Mouse (Mus musculus): ENCODE results near the gene AC170998.1. TPM values are rescaled to one million over a fixed set of nuclear protein-coding genes. Genes with fewer than 3 reads are reported as not detected.
"Not testable (repeated sequence)": the region's sequence is repeated elsewhere in the genome, so short reads cannot be mapped to it uniquely, and the experiment has no call there.

Gene AC170998.1
- polyA plus RNA-seq, 1 experiment from 2014 or later: 1.7 TPM

GRCm38 (mm10) chr17:28769121-28769874 lies 43.4 kb downstream of the AC170998.1 start, which contains the start of gene Mapk13:
Gene Mapk13 (plus strand): TSS chr17:28769297.
- peak within 1 kb of the TSS; percentile 47 for H3K9ac ChIP-seq
- 2% methylated on average over 56 of the region's 58 CpGs for WGBS
- no peak within 1 kb of the TSS for H3K27ac ChIP-seq (replicated peaks)
- H3K4me3 ChIP-seq: peak within 1 kb of the TSS; percentile 30
- H3K4me1 ChIP-seq (replicated peaks): peaks cover 18% of the 10 kb centered on the region
- peak within 1 kb of the TSS; percentile 61 for H3K4me2 ChIP-seq
- H3K36me3 ChIP-seq: no peaks in the 10 kb centered on the region
- no peak for ATAC-seq (ENCODE audit: low read depth)
- no peaks in the 10 kb centered on the region for H3K9me3 ChIP-seq
- peaks cover 46% of the 10 kb centered on the region for H3K27me3 ChIP-seq

GRCm38 (mm10) chr17:28769875-28770421 lies 44.1 kb downstream of the AC170998.1 start:
- WGBS: 7% methylated on average over 22 of the region's 24 CpGs
- Histone ChIP-seq H3K9ac (peak overlapping the region; percentile 34; the same call in 1 of the 2 replicates), H3K27me3 (peaks cover 46% of the 10 kb centered on the region)

GRCm38 (mm10) chr17:28771289-28771688 lies 45.4 kb downstream of the AC170998.1 start:
- peaks cover 46% of the 10 kb centered on the region for H3K27me3 ChIP-seq
- 88% methylated on average over 5 of the region's 5 CpGs for WGBS
- no peaks in the 10 kb centered on the region for H3K9me3 ChIP-seq
- no peak overlapping the region for H3K9ac ChIP-seq
- no peak for ATAC-seq (ENCODE audit: low read depth)
- no peak overlapping the region for H3K4me3 ChIP-seq
- H3K4me2 ChIP-seq: no peak overlapping the region
- peaks cover 18% of the 10 kb centered on the region for H3K4me1 ChIP-seq (replicated peaks)
- no peaks in the 10 kb centered on the region for H3K36me3 ChIP-seq
- no peak overlapping the region for H3K27ac ChIP-seq (replicated peaks)

More at GRCm38 (mm10) chr17:28769875-28770421, 44.1 kb downstream of the AC170998.1 start:
- no peak; the same call in 1 of the 2 replicates for ATAC-seq (ENCODE audit: low read depth)
- Histone ChIP-seq H3K36me3 (no peaks in the 10 kb centered on the region), H3K9me3 (no peaks in the 10 kb centered on the region), H3K27ac (replicated peaks) (no peak overlapping the region), H3K4me2 (peak overlapping the region; percentile 61), H3K4me3 (peak overlapping the region; percentile 30), H3K4me1 (replicated peaks) (peaks cover 18% of the 10 kb centered on the region)

- Histone ChIP-seq H3K4me1 (replicated peaks) (peaks cover 12% of the 10 kb centered on the region), H3K27me3 (peaks cover 29% of the 10 kb centered on the region)
- not testable (repeated sequence) for H3K9me3 ChIP-seq; H3K9ac ChIP-seq; H3K27ac ChIP-seq (replicated peaks); H3K4me2 ChIP-seq; H3K36me3 ChIP-seq; ATAC-seq (ENCODE audit: low read depth); H3K4me3 ChIP-seq
- WGBS: 93% methylated on average over 9 of the region's 9 CpGs
Observed at GRCm38 (mm10) chr17:28774303-28774702, 48.4 kb downstream of the AC170998.1 start.

DNA sequence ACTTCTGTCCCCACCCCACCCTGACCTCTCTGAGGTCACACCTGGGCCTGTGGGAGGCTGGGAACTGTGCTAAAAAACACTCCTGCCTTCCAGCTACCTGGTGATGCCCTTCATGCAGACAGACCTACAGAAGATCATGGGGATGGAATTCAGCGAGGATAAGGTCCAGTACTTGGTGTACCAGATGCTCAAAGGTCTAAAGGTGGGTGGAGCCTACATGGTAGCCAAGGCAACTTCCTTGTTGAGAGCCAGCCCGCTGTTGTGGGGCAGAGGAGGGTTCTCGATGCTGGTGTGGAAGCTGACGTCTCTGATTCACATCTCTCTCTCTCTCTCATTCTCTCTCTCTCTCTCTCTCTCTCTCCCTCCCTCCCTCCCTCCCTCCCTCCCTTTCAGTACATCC lies 49.3 kb downstream of the AC170998.1 start:
- H3K27ac ChIP-seq (replicated peaks): no peak overlapping the region
- 75% methylated on average over 4 of the region's 4 CpGs for WGBS

More for the DNA sequence above, 49.3 kb downstream of the AC170998.1 start:
- H3K4me1 ChIP-seq (replicated peaks): peaks cover 3% of the 10 kb centered on the region
- peaks cover 21% of the 10 kb centered on the region for H3K27me3 ChIP-seq
- H3K9ac ChIP-seq: no peak overlapping the region
- H3K9me3 ChIP-seq: no peaks in the 10 kb centered on the region
- H3K4me2 ChIP-seq: no peak overlapping the region
- no peak for ATAC-seq (ENCODE audit: low read depth)
- H3K36me3 ChIP-seq: no peaks in the 10 kb centered on the region
- no peak overlapping the region for H3K4me3 ChIP-seq

Other genes starting within 250 kb of the AC170998.1 start
- 25.1 and 26.6 TPM in 2 replicates for gene Fkbp5, start 208.6 kb upstream of the AC170998.1 start, polyA plus RNA-seq (2015; fragmentation: Nextera tagmentation; extraction: Ambion mirVana)
- gene Armc12, start 195.3 kb upstream of the AC170998.1 start, polyA plus RNA-seq (2015; fragmentation: Nextera tagmentation; extraction: Ambion mirVana): not detected in 2 replicates
- gene Clpsl2, start 176.7 kb upstream of the AC170998.1 start, polyA plus RNA-seq (2015; fragmentation: Nextera tagmentation; extraction: Ambion mirVana): not detected in 2 replicates
- gene Clps, start 165.3 kb upstream of the AC170998.1 start, polyA plus RNA-seq (2015; fragmentation: Nextera tagmentation; extraction: Ambion mirVana): not detected in 2 replicates
- gene Lhfpl5, start 150.4 kb upstream of the AC170998.1 start, polyA plus RNA-seq (2015; fragmentation: Nextera tagmentation; extraction: Ambion mirVana): 7.9 and 8.2 TPM in 2 replicates
- 91.2 and 106 TPM in 2 replicates for gene Srpk1, start 103.4 kb upstream of the AC170998.1 start, polyA plus RNA-seq (2015; fragmentation: Nextera tagmentation; extraction: Ambion mirVana)
- gene Slc26a8, start 35.9 kb upstream of the AC170998.1 start, polyA plus RNA-seq (2015; fragmentation: Nextera tagmentation; extraction: Ambion mirVana): 0.94 and 1.2 TPM in 2 replicates
- gene Mapk14, start 34.8 kb upstream of the AC170998.1 start, polyA plus RNA-seq (2015; fragmentation: Nextera tagmentation; extraction: Ambion mirVana): 29.0 and 29.4 TPM in 2 replicates
- gene Mapk13, start 43.2 kb downstream of the AC170998.1 start, polyA plus RNA-seq (2015; fragmentation: Nextera tagmentation; extraction: Ambion mirVana): 0.52 and 1.8 TPM in 2 replicates
- 7.1 and 7.8 TPM in 2 replicates for gene Brpf3, start 75.0 kb downstream of the AC170998.1 start, polyA plus RNA-seq (2015; fragmentation: Nextera tagmentation; extraction: Ambion mirVana)
- gene Pnpla1, start 132.3 kb downstream of the AC170998.1 start, polyA plus RNA-seq (2015; fragmentation: Nextera tagmentation; extraction: Ambion mirVana): not detected in 2 replicates
- gene 4930539E08Rik, start 189.2 kb downstream of the AC170998.1 start, polyA plus RNA-seq (2015; fragmentation: Nextera tagmentation; extraction: Ambion mirVana): 0.25 and 0.29 TPM in 2 replicates
- not detected in 2 replicates for gene Pxt1, start 217.8 kb downstream of the AC170998.1 start, polyA plus RNA-seq (2015; fragmentation: Nextera tagmentation; extraction: Ambion mirVana)
- 92.2 and 96.8 TPM in 2 replicates for gene Kctd20, start 225.9 kb downstream of the AC170998.1 start, polyA plus RNA-seq (2015; fragmentation: Nextera tagmentation; extraction: Ambion mirVana)

All from neural tube, embryonic 13.5 days (tissue).